Comparison of ENCODE assay signal across 14 mouse cellular contexts in the genomic region with DNA sequence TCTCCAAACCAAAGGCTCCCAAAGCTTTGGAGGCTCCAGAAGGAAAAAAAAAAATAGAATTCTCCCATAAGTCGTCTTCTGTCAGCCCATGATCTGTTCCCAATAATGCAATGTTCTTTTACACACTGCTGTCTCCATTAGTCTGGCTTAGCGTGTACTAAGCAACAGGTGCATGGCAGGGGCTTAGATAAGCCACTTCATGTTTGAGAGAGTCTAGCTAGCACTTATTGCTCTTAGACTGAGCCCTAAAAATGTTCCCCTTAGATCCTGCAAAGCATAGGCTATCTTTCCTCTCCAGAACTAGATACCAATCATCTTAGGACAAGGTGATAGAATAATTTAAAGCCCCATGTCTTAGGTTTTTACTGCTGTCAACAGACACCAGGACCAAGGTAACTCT.
"Had no signal": no experiment of that assay in that cellular context is flagged by ENCODE, and none has a peak within 500 bp of the region (broad histone marks: within the 10 kb centered on the region; RNA-seq: fewer than 3 reads in every experiment).

No protein-coding gene starts in this region.

- DNase-seq: kidney, adult 2 months; kidney, postnatal 14 days; lung, embryonic 14.5 days; lung, postnatal 10 days; lung, postnatal 4 days; thymus, postnatal 14 days had no signal

- H3K9ac ChIP-seq: kidney, embryonic 15.5 days; limb, embryonic 15.5 days; lung, embryonic 14.5 days; midbrain, embryonic 13.5 days; neural tube, embryonic 15.5 days had no signal

- ATAC-seq: midbrain, embryonic 13.5 days had no signal

- H3K9me3 ChIP-seq: kidney, embryonic 15.5 days; limb, embryonic 15.5 days; megakaryocyte, embryonic 14.5 days; midbrain, embryonic 13.5 days; neural tube, embryonic 15.5 days had no signal

- H3K27me3 ChIP-seq: kidney, embryonic 15.5 days; limb, embryonic 15.5 days; midbrain, embryonic 13.5 days; neural tube, embryonic 15.5 days had no signal

- H3K4me1 ChIP-seq: limb, embryonic 15.5 days; megakaryocyte, embryonic 14.5 days; midbrain, embryonic 13.5 days; neural tube, embryonic 15.5 days had no signal

- H3K4me3 ChIP-seq: kidney, embryonic 15.5 days; left cerebral cortex, adult 2 months; limb, embryonic 15.5 days; megakaryocyte, embryonic 14.5 days; midbrain, embryonic 13.5 days; myocyte; neural tube, embryonic 15.5 days had no signal

- H3K36me3 ChIP-seq: kidney, embryonic 15.5 days had no signal

- H3K4me2 ChIP-seq: kidney, embryonic 15.5 days; limb, embryonic 15.5 days; lung, embryonic 14.5 days; midbrain, embryonic 13.5 days; neural tube, embryonic 15.5 days had no signal

- H3K27ac ChIP-seq: kidney, embryonic 15.5 days; left cerebral cortex, adult 2 months; limb, embryonic 15.5 days; midbrain, embryonic 13.5 days; neural tube, embryonic 15.5 days; stomach, postnatal 0 days had no signal
